Mouse (Mus musculus): Measurements from ENCODE around the gene Lmna. TPM values are rescaled to one million over a fixed set of nuclear protein-coding genes. Genes with fewer than 3 reads are reported as not detected.

The Lmna gene
- total RNA-seq, 2 experiments from 2014 or later: 35.3 to 37.7 TPM

GRCm38 (mm10) chr3:88480679-88481078 lies 29.1 kb downstream of the Lmna start:
- intact Hi-C loops (cut with DNase I): no loop called here
- DNase-seq: no peak

- no peak for DNase-seq
- intact Hi-C loops (cut with DNase I): no loop called here
Measured at GRCm38 (mm10) chr3:88479828-88480227, 29.9 kb downstream of the Lmna start.

GRCm38 (mm10) chr3:88479163-88479562 lies 30.6 kb downstream of the Lmna start:
- no peak for DNase-seq
- intact Hi-C loops (cut with DNase I): no loop called here

- intact Hi-C loops (cut with DNase I): no loop called here
Measured at GRCm38 (mm10) chr3:88477735-88478134, 32.0 kb downstream of the Lmna start.

GRCm38 (mm10) chr3:88476403-88476802 lies 33.4 kb downstream of the Lmna start:
- no peak for DNase-seq
- intact Hi-C loops (cut with DNase I): no loop called here

More at GRCm38 (mm10) chr3:88477735-88478134, 32.0 kb downstream of the Lmna start:
- peak; percentile 86 for DNase-seq

GRCm38 (mm10) chr3:88473571-88473970 lies 36.2 kb downstream of the Lmna start:
- intact Hi-C loops (cut with DNase I): no loop called here
- no peak for DNase-seq

GRCm38 (mm10) chr3:88473020-88473419 lies 36.7 kb downstream of the Lmna start:
- intact Hi-C loops (cut with DNase I): no loop called here
- DNase-seq: no peak

GRCm38 (mm10) chr3:88470943-88471479 lies 38.7 kb downstream of the Lmna start:
- intact Hi-C loops (cut with DNase I): no loop called here
- DNase-seq: no peak

- DNase-seq: no peak
- intact Hi-C loops (cut with DNase I): loop anchor here (5.0 kb wide), 1 partner anchor 62 kb away; no protein-coding TSS in a partner anchor
Measured at GRCm38 (mm10) chr3:88469466-88469865, 40.3 kb downstream of the Lmna start.

GRCm38 (mm10) chr3:88467116-88467824 lies 42.5 kb downstream of the Lmna start:
- intact Hi-C loops (cut with DNase I): loop anchor here (5.0 kb wide), 1 partner anchor 60 kb away; no protein-coding TSS in a partner anchor
- DNase-seq: peak; percentile 94

- intact Hi-C loops (cut with DNase I): loop anchor here (5.0 kb wide), 1 partner anchor 58 kb away; no protein-coding TSS in a partner anchor
- DNase-seq: no peak
Measured at GRCm38 (mm10) chr3:88465127-88465526, 44.6 kb downstream of the Lmna start.

- intact Hi-C loops (cut with DNase I): no loop called here
- no peak for DNase-seq
Measured at GRCm38 (mm10) chr3:88464425-88464824, 45.3 kb downstream of the Lmna start.

GRCm38 (mm10) chr3:88460983-88461696 lies 48.6 kb downstream of the Lmna start, which contains the start of gene Sema4a:
Sema4a (minus strand) TSS chr3:88461182.
- peak; percentile 62 for DNase-seq
- intact Hi-C loops (cut with DNase I): no loop called here

GRCm38 (mm10) chr3:88460029-88460428 lies 49.7 kb downstream of the Lmna start:
- no peak for DNase-seq
- intact Hi-C loops (cut with DNase I): no loop called here

GRCm38 (mm10) chr3:88458778-88459219 lies 51.0 kb downstream of the Lmna start:
- no peak for DNase-seq
- intact Hi-C loops (cut with DNase I): no loop called here

- no peak for DNase-seq
- intact Hi-C loops (cut with DNase I): no loop called here
Measured at GRCm38 (mm10) chr3:88456746-88457532, 52.8 kb downstream of the Lmna start.

- intact Hi-C loops (cut with DNase I): no loop called here
Measured at GRCm38 (mm10) chr3:88456313-88456712, 53.4 kb downstream of the Lmna start.

GRCm38 (mm10) chr3:88455588-88456264 lies 54.0 kb downstream of the Lmna start:
- no peak for DNase-seq
- intact Hi-C loops (cut with DNase I): no loop called here

More at GRCm38 (mm10) chr3:88456313-88456712, 53.4 kb downstream of the Lmna start:
- no peak for DNase-seq

- intact Hi-C loops (cut with DNase I): no loop called here
- DNase-seq: no peak
Measured at GRCm38 (mm10) chr3:88454762-88455587, 54.8 kb downstream of the Lmna start.
